Mouse (Mus musculus) embryonic facial prominence, embryonic 11.5 days (tissue): ENCODE results near the gene Camk2n2. TPM values are rescaled to one million over a fixed set of nuclear protein-coding genes. Genes with fewer than 3 reads are reported as not detected.

Experiments used
- ATAC-seq: fragments of 200-750 bp; cut with Nextera tagmentation; replicated peaks from 2 replicates; pipeline ENCODE4 v1.8.0; 2017; ENCODE audit warnings: low read depth; ENCODE audit not compliant: insufficient number of reproducible peaks, low FRiP score, low TSS enrichment
- DNase-seq: peaks from one replicate; pipeline ENCODE4 v3.0.0-alpha.2; 2015; ENCODE audit warnings: low spot score
- H3K27ac ChIP-seq: fragments of 300-500 bp; sonication (generic); replicated peaks from 2 replicates; pipeline ENCODE4 v1.5.1; 2014; ENCODE audit warnings: mild to moderate bottlenecking, low read depth, low read length, control low read depth
- H3K27me3 ChIP-seq: fragments of 300-500 bp; sonication (generic); 2 replicates; pipeline ENCODE4 v1.6.1; 2014; ENCODE audit warnings: mild to moderate bottlenecking, low read length, moderate library complexity, mixed read lengths; ENCODE audit not compliant: control insufficient read depth, insufficient read depth
- H3K36me3 ChIP-seq: fragments of 300-500 bp; sonication (generic); replicated peaks from 2 replicates; pipeline ENCODE4 v1.6.1; 2014; ENCODE audit warnings: low read depth, mild to moderate bottlenecking, low read length, moderate library complexity, mixed read lengths; ENCODE audit not compliant: control insufficient read depth, insufficient read depth
- H3K4me1 ChIP-seq: fragments of 300-500 bp; sonication (generic); 2 replicates; pipeline ENCODE4 v1.6.1; 2014; ENCODE audit warnings: low read length, mixed read lengths; ENCODE audit not compliant: control insufficient read depth, insufficient read depth
- H3K4me2 ChIP-seq: fragments of 300-500 bp; sonication (generic); 2 replicates; pipeline ENCODE4 v1.6.1; 2014; ENCODE audit warnings: low read depth, mild to moderate bottlenecking, control low read depth, low read length, moderate library complexity
- H3K4me3 ChIP-seq: fragments of 300-500 bp; sonication (generic); 2 replicates; pipeline ENCODE4 v1.5.1; 2014; ENCODE audit warnings: low read depth, low read length, control low read depth
- H3K9ac ChIP-seq: fragments of 300-500 bp; sonication (generic); replicated peaks from 2 replicates; pipeline ENCODE4 v1.6.1; 2014; ENCODE audit warnings: mild to moderate bottlenecking, control low read depth, low read length
- H3K9me3 ChIP-seq: fragments of 300-500 bp; sonication (generic); replicated peaks from 2 replicates; pipeline ENCODE4 v1.6.1; 2016; ENCODE audit warnings: mild to moderate bottlenecking, low read length, inconsistent platforms, mixed read lengths; ENCODE audit not compliant: control insufficient read depth
- WGBS: fragments of 180-500 bp; shearing (Covaris S2); extraction: QIAGEN DNeasy Blood & Tissue Kit; methylation state at CpG from one replicate; pipeline ENCODE4 v1.1.7; 2014; 5-methylcytosine and 5-hydroxymethylcytosine counted together
- microRNA counts: library from miRNA; unstranded; fragments of <30 nt; microRNA quantifications from one replicate; lab custom pipeline; 2016
- microRNA-seq: library from miRNA; unstranded; fragments of <30 nt; microRNA quantifications from one replicate; pipeline ENCODE4, GENCODE M21; 2016; ENCODE audit warnings: borderline number of aligned reads
- polyA plus RNA-seq: library from polyadenylated mRNA; unstranded; fragments of >200 nt; fragmentation: Nextera tagmentation; extraction: Ambion mirVana; gene quantifications from 2 replicates; pipeline ENCODE4 v1.2.1, GENCODE M21; 2014

The Camk2n2 gene
- polyA plus RNA-seq, 1 experiment from 2014 or later = 1.8 TPM

DNA sequence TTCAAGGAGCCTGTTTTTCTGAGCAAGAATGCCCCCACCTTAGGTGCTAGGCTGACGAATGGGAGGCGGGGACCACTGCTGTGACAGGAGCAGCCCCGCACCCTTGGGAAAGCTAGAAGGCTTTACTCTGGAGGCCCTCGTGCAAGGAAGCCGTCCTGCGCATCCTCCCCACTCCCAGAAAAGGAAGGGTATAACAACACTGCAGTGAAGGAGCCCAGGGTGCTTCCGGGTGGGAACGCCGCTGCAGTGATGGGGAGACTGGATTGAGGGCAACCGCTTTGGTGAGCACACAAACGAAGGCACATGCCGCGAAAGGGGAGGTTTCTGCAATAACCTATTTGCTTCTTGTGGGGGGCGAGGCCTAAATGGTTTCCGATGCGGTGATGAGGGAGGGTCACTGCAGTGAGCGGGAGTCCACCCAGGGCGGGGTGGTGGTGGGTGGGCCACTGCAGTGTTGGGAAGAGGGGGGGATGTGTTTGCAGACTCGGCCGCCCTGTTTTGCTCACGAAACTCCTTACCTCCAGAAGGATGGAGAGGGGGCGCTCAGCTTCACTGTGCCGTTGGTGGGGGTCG is 31.6 kb downstream of the Camk2n2 start, which contains the start of gene Vwa5b2:
TSS of gene Vwa5b2 (plus strand) at position 106 of the 573 bp plus-strand sequence.
- Histone ChIP-seq H3K9me3 (no peaks in the 10 kb centered on the region), H3K27ac (no peak within 1 kb of the TSS), H3K4me3 (peak within 1 kb of the TSS; percentile 42), H3K27me3 (peaks cover 38% of the 10 kb centered on the region), H3K36me3 (no peaks in the 10 kb centered on the region), H3K9ac (peak within 1 kb of the TSS; percentile 40), H3K4me2 (peak within 1 kb of the TSS; percentile 89), H3K4me1 (0 out of 2 replicates have a peak, but pooled peaks cover 3% of the 10 kb centered on the region)
- DNase-seq = no peak
- ATAC-seq = peak; percentile 55
- WGBS = under 1% methylated on average over 24 of the region's 24 CpGs

MicroRNAs within 50 kb of the gene (microRNA counts, 519-probe panel; counts per million panel counts)
- microRNA mmu-miR-1224 (lab: Ali Mortazavi, UCI) = 4,045 counts per million, percentile 62 among the panel's probes with 10 or more counts

Small RNAs within 50 kb of the gene (microRNA-seq; reads per million reads assigned to microRNA genes)
- 2.8 reads per million for gene Mir1224

Other genes with a start within 250 kb of the Camk2n2 start
- 44.9 and 47.6 TPM in 2 replicates for gene Abcc5, start 194.9 kb downstream of the Camk2n2 start, polyA plus RNA-seq
- gene Eif2b5, start 122.5 kb downstream of the Camk2n2 start, polyA plus RNA-seq = 144 and 156 TPM in 2 replicates
- 37.1 and 38.5 TPM in 2 replicates for gene Dvl3, start 104.3 kb downstream of the Camk2n2 start, polyA plus RNA-seq
- 726 and 756 TPM in 2 replicates for gene Ap2m1, start 85.8 kb downstream of the Camk2n2 start, polyA plus RNA-seq
- gene Abcf3, start 72.7 kb downstream of the Camk2n2 start, polyA plus RNA-seq = 56.3 and 58.1 TPM in 2 replicates
- gene Vwa5b2, start 31.8 kb downstream of the Camk2n2 start, polyA plus RNA-seq = 1.4 TPM in 2 replicates
- gene Eef1akmt4, start 9.7 kb downstream of the Camk2n2 start, polyA plus RNA-seq = 32.5 and 35.8 TPM in 2 replicates
- gene Gm49333, start 9.7 kb downstream of the Camk2n2 start, polyA plus RNA-seq = not detected in 2 replicates
- gene Alg3, start 9.6 kb downstream of the Camk2n2 start, polyA plus RNA-seq = 47.3 and 49.4 TPM in 2 replicates
- 2.4 and 2.5 TPM in 2 replicates for gene Ece2, start 8.5 kb upstream of the Camk2n2 start, polyA plus RNA-seq
- gene Psmd2, start 30.4 kb upstream of the Camk2n2 start, polyA plus RNA-seq = 500 and 501 TPM in 2 replicates
- 156 TPM in 2 replicates for gene Eif4g1, start 47.0 kb upstream of the Camk2n2 start, polyA plus RNA-seq
- gene Fam131a, start 72.0 kb upstream of the Camk2n2 start, polyA plus RNA-seq = 3.9 and 4.4 TPM in 2 replicates
- gene Polr2h, start 96.4 kb upstream of the Camk2n2 start, polyA plus RNA-seq = 120 and 124 TPM in 2 replicates
- 13.0 and 14.8 TPM in 2 replicates for gene Clcn2, start 96.5 kb upstream of the Camk2n2 start, polyA plus RNA-seq
- gene Chrd, start 111.8 kb upstream of the Camk2n2 start, polyA plus RNA-seq = 1.5 and 1.7 TPM in 2 replicates
- 0.48 TPM in 1 of 2 replicates, not detected in the other for gene Thpo, start 113.2 kb upstream of the Camk2n2 start, polyA plus RNA-seq